Mouse (Mus musculus) cerebellum, adult 8-10 months (tissue): Measurements from ENCODE around the gene Slc31a1.

ENCODE experiments used
- DNase-seq: peaks from one replicate; pipeline ENCODE4 v3.0.0; 2022

The Slc31a1 gene

GRCm38 (mm10) chr4:62366291-62366690 lies 5.8 kb downstream of the Slc31a1 start:
- no peak for DNase-seq

DNA sequence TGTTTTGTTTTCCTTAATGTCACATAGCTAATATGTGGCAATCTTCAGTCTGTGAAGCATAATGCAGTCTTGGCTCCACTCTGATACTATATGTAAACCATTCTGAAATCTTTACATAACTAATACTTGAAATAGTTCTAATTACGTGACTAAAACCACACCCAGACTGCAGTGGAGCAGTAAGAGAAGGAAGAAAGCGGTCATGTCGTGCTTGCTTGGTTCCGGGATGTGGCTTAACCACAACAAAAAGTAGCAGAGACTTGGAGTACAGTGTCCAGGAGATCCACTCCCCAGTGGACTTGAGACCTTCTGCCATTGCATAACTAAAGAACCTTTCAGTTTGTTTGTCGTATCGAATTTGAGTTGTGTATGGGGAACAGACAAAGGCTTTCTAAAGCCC lies 7.1 kb downstream of the Slc31a1 start:
- no peak for DNase-seq

- DNase-seq, result no peak
Measured at GRCm38 (mm10) chr4:62369091-62369490, 8.6 kb downstream of the Slc31a1 start.

- no peak for DNase-seq
Measured at GRCm38 (mm10) chr4:62372410-62372809, 11.9 kb downstream of the Slc31a1 start.

DNA sequence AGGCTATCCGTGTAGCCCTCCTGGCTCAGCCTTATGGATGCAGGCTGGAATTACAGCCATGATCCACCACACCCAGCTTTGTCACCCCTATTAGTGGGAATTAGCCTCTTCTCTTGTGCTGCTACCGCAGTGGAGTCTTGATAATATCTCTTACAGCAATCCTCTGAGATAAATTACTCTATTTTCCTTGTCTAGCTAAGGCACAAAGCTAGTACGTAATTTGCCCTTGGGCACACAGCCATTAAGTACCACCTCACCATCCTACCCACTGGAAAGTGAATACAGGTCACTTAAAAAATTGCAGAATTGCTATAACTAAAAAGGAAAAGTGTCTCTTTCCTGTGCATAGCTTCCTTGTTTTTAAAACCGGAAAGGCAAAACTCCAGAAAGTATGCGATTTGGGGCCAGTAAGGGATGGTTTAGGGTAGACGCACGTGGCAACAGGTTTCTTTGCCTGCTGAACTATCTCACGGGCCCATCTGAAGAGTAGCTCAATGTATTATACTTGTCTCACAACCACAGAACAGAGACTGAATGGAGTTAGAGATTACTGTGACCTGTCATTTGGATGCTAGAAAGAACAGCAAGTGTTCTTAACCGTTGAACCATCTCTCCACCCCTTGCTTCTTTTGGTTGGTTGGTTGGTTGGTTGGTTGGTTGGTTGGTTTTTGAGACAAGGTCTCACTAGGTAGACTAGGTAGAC lies 12.4 kb downstream of the Slc31a1 start:
- no peak for DNase-seq

DNA sequence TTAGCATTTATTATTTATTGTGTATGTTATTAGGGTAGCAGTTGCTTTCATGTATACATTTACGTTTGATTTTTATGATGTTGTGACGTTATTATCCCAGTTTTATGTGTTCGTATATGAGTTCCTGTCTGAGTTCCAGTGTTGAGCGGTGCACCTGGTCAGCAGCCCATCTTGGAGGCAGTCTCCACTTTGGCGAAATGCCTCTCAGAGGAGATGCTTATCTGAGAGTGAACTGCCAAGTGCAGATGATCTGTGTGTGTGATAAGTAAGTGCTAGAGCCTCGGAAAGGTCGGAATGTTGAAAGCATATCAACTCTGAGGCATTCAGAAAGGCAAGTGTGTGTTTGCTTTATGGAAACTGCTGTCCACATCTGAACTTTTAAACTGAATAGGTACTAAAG lies 13.1 kb downstream of the Slc31a1 start:
- DNase-seq, result no peak

DNA sequence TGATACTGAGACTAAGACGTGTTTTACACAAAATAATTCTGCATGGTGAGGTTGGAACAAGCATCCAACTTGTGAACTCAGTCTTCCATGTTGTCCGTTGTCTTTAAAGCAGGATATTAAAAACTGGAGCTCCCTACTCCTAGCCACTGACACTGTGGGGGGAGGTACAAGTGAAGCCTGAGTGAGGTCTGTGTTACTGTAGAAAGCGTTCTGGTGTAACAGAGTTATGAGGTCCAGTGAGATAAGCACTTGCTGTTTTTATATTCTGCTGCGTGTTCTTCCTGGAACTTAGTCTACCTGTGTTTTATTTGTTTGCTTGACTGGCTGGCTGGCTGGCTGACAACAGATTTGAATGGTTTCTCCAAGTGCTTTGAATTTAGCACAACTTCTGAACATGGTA lies 13.8 kb downstream of the Slc31a1 start:
- DNase-seq, result no peak

GRCm38 (mm10) chr4:62376123-62376522 lies 15.6 kb downstream of the Slc31a1 start:
- no peak for DNase-seq

- no peak for DNase-seq
Measured at GRCm38 (mm10) chr4:62379724-62380381, 19.3 kb downstream of the Slc31a1 start.

DNA sequence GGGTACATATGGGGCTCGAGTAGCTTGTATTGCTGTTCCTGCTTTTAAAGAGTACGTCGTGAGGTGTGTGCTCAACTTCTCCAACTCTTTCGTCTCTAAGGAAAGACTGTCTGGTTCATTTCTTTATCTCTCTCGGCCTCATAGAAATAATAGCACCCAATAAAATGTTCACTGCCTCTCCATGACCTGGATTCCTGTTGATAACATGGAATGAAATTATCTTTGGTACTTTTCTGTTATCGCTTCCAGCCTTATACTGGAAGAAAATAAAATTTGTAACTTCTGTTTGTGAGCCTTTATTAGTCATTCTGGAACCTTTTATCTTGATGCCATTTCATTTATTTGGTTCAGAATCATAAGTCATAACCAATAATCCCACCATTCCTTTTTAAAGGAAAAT lies 22.7 kb downstream of the Slc31a1 start:
- no peak for DNase-seq

DNA sequence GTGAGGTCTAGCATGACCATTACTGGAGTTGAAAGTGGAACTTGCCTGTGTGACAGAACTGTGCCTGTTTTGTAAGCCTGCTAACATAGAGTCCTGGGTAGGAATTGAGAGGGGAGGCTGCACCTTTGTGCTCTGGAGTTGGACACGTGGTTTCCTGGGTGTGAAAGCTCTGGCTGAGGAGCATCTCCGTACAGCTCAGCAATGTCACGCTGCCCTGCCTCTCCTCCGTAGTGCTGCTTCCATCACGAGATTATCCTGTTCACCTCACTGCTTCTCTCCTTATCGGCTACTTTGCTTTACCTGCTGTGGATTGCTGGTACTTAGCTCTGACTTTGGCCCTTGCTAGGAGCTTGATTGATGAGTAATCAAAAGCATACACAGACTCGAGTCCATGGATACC lies 23.2 kb downstream of the Slc31a1 start:
- DNase-seq, result no peak

GRCm38 (mm10) chr4:62384159-62384558 lies 23.6 kb downstream of the Slc31a1 start:
- no peak for DNase-seq

DNA sequence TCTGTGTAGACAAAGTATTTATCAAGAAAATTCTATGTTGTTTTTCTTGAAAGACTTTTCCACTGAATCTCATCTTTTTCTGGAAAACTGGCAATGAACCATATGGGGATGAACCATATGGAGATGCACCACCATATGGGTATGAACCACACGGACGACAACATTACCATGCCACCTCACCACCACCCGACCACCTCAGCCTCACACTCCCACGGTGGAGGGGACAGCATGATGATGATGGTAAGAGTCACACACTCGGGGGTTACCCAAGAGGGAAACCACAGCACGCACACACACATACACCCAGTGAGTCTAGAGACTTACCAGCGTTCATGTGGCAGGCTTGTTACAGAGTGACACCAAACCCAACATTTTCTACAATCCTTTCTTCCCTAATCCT lies 24.9 kb downstream of the Slc31a1 start:
- DNase-seq, result no peak

DNA sequence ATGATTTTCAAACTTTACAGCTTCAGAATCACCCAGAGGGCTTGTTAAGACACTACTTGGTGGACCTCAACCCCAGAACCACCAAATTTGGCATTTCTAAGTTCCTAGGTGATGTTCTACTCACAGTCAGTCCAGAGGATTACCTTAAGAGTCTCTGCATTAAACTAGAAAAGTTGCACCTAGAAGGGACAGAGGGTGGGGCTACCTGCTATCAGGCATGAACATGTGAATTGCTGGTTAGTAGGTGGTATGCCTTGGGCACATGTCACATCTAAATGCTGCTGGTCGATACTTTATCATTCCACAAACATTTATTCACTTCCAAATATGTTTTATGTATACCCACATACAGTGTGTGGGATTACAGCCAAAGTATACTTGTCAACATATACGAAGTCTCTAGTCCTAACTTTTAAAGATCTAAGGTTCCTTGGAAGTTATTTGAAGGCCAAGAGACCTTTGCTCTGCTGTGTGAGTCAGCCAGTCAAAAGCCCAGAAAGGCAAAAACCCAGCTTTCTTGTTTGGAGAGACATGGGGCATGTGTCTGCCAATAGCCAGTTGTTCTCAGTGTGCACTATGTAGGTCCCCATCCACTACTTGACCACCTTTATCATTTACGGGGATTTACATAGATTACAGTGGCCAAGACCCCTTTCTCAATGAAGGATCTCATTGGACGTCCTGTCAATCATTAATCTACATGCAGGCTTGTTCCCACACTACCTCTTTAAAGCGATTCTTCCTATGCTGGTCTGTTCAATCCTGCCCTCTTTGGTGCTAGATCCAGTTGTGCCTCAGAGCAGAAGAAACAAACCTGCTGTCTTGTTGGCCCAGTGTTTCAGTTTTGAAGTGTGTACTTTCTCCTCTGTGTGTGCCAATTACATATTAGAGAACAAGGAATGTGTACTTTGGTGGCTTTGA lies 29.3 kb downstream of the Slc31a1 start:
- no peak for DNase-seq

DNA sequence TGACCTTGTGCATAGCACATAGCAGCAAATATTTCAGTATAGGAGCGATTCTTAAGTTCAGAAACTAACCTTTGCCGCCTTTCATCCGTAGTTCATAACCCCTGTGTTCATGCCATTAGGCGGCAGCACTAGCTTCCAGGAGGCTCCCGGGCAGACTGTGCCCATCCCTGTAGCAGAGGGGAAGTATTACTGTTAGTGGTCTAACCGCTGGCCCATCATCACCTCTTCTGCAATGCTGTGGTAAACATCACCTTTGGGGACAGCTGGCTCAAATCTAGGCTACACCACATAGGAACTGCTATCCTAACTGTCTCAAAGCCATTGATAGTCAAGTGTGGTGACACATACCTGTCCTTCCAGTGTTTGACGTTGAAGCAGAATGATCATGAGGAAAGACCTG lies 31.4 kb downstream of the Slc31a1 start:
- DNase-seq, result no peak

DNA sequence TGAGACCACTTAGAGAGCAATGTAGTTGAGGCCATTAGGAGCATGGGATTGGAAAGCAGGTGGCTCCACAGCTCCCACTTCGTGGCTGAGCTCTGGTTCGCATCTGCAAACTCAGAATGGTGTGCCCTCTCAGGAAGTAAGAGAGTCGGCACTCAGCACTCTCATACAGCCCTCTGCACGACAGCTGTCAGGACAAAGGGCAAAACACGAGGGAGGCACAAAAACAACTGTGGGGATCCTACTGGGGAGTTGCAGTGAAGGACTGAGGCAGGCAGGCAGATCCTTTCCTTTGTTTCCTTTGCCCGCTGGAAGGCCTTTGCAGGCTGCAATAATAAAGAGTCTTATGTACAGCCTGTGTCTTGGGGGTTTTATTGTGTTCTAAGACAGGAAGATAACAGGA lies 32.9 kb downstream of the Slc31a1 start:
- no peak for DNase-seq

DNA sequence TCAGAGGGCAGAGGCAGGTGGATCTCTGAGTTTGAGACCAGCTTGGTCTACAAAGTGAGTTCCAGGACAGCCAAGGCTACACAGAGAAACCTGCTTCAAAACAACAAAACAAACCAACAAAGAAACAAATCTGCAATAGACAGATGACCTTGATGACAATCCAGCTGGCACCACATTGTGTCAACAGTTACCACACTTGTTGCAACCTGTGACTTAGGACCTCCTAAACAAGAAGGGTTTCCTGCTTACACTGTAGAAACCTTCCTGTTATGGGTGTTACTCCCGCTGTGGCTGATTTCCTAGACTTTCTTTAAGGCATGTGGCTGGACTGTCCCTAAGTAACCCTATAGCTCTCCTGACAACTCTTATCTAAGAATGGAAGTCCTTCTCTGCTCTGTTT lies 35.3 kb downstream of the Slc31a1 start:
- no peak for DNase-seq

DNA sequence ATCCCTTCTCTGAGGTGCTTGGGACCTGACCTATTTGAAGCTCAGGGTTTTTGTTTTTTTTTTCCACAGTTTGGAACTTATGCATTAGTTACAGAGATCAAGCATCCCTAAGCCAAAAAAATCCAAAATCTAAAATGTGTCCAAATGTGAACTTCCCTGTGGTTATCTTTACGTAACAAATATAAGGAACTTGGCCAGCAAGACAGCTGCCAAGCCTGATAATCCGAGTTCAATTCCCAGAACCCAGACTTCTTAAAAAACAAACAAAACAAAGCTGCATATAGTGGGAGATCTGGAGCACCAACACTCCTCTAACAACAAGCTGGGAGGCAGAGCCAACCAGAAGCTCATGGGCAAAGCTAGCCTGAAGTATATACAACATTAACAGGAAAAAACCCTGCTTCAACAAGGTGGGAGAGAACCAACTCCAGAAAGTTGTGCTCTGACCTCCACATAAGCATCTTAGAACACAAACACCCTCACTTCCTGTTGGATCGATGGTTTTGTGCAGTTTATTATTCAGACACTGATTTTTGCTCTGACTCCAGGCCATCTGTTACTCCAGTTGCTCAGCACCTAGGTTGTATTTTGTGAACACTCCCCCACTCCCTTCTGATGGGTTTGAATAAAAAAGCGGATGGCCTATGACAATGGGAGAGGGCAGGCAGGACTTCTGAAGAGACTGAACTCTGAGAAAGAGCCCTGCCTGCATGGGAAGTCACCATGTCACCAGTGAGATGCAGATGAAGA lies 37.3 kb downstream of the Slc31a1 start:
- DNase-seq, result no peak

GRCm38 (mm10) chr4:62398956-62399355 lies 38.4 kb downstream of the Slc31a1 start:
- no peak for DNase-seq

GRCm38 (mm10) chr4:62406133-62406532 lies 45.6 kb downstream of the Slc31a1 start:
- DNase-seq, result no peak

DNA sequence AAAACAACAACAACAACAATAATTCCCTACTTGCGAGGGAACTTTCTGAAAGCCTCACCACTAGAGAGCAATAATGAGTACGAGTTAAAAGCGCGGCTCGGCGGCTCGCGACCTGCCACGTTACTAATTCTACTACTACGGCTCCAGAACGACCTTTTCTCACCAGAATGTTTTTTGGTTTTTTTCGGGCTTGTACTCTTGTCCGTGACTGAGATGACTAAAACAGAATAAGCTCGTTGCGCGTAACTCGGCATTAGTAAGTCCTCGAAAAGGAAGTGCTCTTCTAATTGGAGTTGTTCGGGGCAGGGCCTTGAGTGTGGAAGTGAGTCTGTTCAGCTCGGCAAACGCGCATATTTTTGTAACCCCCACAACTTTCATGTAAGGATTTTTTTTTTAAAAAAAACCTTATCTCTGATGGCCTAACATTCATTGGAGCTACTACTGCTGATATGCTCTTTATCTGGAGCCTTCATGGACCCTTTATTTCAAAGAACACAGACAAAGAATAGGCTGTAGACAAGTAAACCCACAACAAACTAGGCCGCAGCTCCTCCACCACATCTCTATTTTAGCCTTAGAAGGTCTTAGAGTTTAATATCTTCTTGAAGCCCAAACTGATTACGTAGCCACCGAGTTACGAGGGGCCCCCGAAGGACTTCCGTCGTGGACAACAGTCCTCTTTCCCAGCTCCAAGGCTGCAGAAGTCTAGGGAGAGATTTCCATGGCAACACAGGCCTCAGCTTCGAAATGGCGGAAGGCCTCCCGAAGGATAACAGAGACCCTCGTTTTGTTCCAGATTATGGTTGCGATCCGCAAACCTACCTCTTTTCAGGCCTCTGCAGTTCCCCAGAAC lies 47.4 kb downstream of the Slc31a1 start:
- DNase-seq, result peak; percentile 47
